Mouse (Mus musculus): Measurements from ENCODE around the gene Pcgf2. TPM values are rescaled to one million over a fixed set of nuclear protein-coding genes. Genes with fewer than 3 reads are reported as not detected.
A peak's percentile ranks its signal among the peaks of the same experiment; 100 is the strongest.

Gene Pcgf2
- total and polyA plus RNA-seq, 3 experiments, result 0.99 to 19.5 (median 5.6) TPM

DNA sequence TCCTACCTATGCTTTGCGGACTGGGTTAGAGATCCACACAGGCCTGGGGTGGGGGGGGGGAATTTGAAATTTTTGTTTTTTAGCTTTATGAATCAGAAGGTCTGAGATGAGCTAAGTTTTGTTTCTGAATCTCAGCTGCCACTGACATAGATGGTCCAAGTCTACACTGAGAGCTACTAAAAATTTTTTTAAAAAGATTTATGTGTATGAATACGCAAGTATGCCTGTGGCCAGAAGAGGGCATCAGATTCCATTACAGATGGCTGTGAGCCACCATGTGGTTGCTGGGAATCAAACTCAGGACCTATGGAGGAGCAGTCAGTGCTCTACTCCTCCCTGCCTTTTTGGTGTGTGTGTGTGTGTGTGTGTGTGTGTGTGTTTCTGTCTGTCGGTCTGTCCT is 14.1 kb upstream of the Pcgf2 start (continued):
- TF ChIP-seq POLR2AphosphoS2 (IDR thresholded peaks at IDR 0.05; ENCODE audit: low read depth, low read length), result peak; percentile 64; the same call in 1 of the 2 replicates

DNA sequence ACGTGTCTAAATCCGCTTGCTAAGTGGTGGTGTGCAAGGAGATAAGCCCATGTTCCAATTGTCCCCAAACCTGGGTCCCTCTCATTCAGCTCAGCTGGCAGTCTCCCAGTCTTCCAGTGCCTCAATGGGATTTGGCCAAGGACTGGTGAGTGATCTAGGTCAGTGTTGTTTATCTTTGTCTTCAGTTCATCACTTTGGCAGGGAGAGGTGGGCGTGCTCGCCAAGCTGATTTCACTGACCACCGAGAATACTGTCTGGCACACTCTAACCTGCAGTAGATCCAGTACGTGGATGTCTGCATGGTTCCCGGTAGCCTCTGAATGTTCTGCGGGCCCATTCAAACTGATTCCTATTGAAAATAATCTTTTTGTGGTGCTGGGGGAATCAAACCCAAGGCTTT is 13.6 kb upstream of the Pcgf2 start:
- H3K27me3 ChIP-seq (replicated peaks), result no peaks in the 10 kb centered on the region
- H3K4me1 ChIP-seq (ENCODE audit: control insufficient read depth in 1 of 2, insufficient read depth in 2 of 2), result peaks cover 14 to 38% of the 10 kb centered on the region in 2 experiments
- H3K9ac ChIP-seq (ENCODE audit: insufficient read depth, low read depth), result no peak overlapping the region
- TF ChIP-seq POLR2AphosphoS2 (IDR thresholded peaks at IDR 0.05; ENCODE audit: low read depth, low read length), result peak; percentile 56; the same call in 1 of the 2 replicates
- no peak for TF ChIP-seq E2F4 (IDR thresholded peaks at IDR 0.05; ENCODE audit: insufficient replicate concordance, low read depth, low read length)
- H3K27ac ChIP-seq (ENCODE audit: insufficient read depth, low read depth), result peak overlapping the region; percentile 17; the same call in 1 of the 2 replicates
- H3K36me3 ChIP-seq (replicated peaks in 1 of 2; ENCODE audit: control insufficient read depth in 1 of 2, insufficient read depth in 1 of 2, low read length in 1 of 2), result peaks cover 44 to 77% of the 10 kb centered on the region in 2 experiments
- dilution Hi-C loops (cut with MboI; ENCODE audit: extremely low pct_ligation_motif_present, extremely low pct_unique_long_range_greater_than_20kb, low sequenced_read_pairs), result no loop called here
- in situ Hi-C loops (cut with MboI; ENCODE audit: low pct_ligation_motif_present, low pct_unique_long_range_greater_than_20kb, low sequenced_read_pairs), result no loop called here
- no peak overlapping the region for H3K4me2 ChIP-seq (ENCODE audit: insufficient read depth, low read depth, poor library complexity, severe bottlenecking)
- H3K79me2 ChIP-seq (replicated peaks; ENCODE audit: control insufficient read depth, extremely low read depth, insufficient read depth, poor library complexity, severe bottlenecking), result no peaks in the 10 kb centered on the region
- no peak for DNase-seq (ENCODE audit: extremely low read depth)
- no peak overlapping the region for H3K4me3 ChIP-seq (replicated peaks in 1 of 3; ENCODE audit: low read depth in 2 of 3, low read length in 2 of 3, poor library complexity in 1 of 3)
- peaks cover 4% of the 10 kb centered on the region for H3K9me3 ChIP-seq (replicated peaks; ENCODE audit: low read length)

DNA sequence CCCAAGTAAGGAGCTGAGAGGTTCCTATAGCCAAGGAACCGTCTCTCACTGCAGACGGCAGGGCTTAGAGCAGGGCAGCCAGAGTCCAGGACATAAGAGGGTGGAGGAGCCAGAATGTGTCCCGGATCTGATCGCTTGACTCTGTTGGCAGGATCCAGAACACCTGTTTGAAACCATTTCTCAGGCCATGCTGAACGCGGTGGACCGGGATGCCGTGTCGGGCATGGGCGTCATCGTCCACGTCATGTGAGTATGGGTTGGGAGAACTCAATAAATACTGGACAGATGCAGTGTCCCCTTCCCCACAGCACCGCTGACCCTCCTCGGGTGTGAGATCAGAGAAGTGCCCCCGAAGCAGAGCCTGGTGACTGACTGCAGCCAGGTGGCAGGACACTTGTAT is 12.0 kb upstream of the Pcgf2 start:
- H3K4me1 ChIP-seq (ENCODE audit: control insufficient read depth in 1 of 2, insufficient read depth in 2 of 2), result peaks cover 9 to 21% of the 10 kb centered on the region in 2 experiments
- peaks cover 51 to 81% of the 10 kb centered on the region in 2 experiments for H3K36me3 ChIP-seq (replicated peaks in 1 of 2; ENCODE audit: control insufficient read depth in 1 of 2, insufficient read depth in 1 of 2, low read length in 1 of 2)
- H3K9ac ChIP-seq (ENCODE audit: insufficient read depth, low read depth), result no peak overlapping the region
- DNase-seq (ENCODE audit: extremely low read depth), result no peak
- H3K27me3 ChIP-seq (replicated peaks), result no peaks in the 10 kb centered on the region
- H3K27ac ChIP-seq (ENCODE audit: insufficient read depth, low read depth), result no peak overlapping the region
- dilution Hi-C loops (cut with MboI; ENCODE audit: extremely low pct_ligation_motif_present, extremely low pct_unique_long_range_greater_than_20kb, low sequenced_read_pairs), result no loop called here
- in situ Hi-C loops (cut with MboI; ENCODE audit: low pct_ligation_motif_present, low pct_unique_long_range_greater_than_20kb, low sequenced_read_pairs), result no loop called here
- no peak for TF ChIP-seq SIN3A (IDR thresholded peaks at IDR 0.05; ENCODE audit: low read length)
- no peak for TF ChIP-seq MAZ (IDR thresholded peaks at IDR 0.05; ENCODE audit: low read depth, low read length)
- no peak for TF ChIP-seq MAX (IDR thresholded peaks at IDR 0.05; ENCODE audit: low read length)
- TF ChIP-seq TBP (conservative IDR thresholded peaks at IDR 0.05; ENCODE audit: low read depth, low read length), result no peak
- no peak for TF ChIP-seq NELFE (IDR thresholded peaks at IDR 0.05; ENCODE audit: low read depth, low read length)
- TF ChIP-seq IRF4 (IDR thresholded peaks at IDR 0.05; ENCODE audit: low read depth, low read length), result no peak
- no peak for TF ChIP-seq GABPA (IDR thresholded peaks at IDR 0.05; ENCODE audit: insufficient replicate concordance, low read depth, low read length)
- no peak for TF ChIP-seq USF1 (IDR thresholded peaks at IDR 0.05; ENCODE audit: low read depth, low read length)
- no peak for TF ChIP-seq ZC3H11A (IDR thresholded peaks at IDR 0.05; ENCODE audit: low read depth, low read length)
- no peak for TF ChIP-seq JUN (IDR thresholded peaks at IDR 0.05; ENCODE audit: insufficient read depth, low read depth, low read length)
- no peak for TF ChIP-seq USF2 (conservative IDR thresholded peaks at IDR 0.05; ENCODE audit: low read depth, low read length)
- TF ChIP-seq POLR2AphosphoS2 (IDR thresholded peaks at IDR 0.05; ENCODE audit: low read depth, low read length), result no peak
- no peak for TF ChIP-seq UBTF (IDR thresholded peaks at IDR 0.05; ENCODE audit: low read depth, low read length)
- H3K4me2 ChIP-seq (ENCODE audit: insufficient read depth, low read depth, poor library complexity, severe bottlenecking), result no peak overlapping the region
- 0 out of 2 replicates have a peak, but pooled peaks cover 2% of the 10 kb centered on the region for H3K79me2 ChIP-seq (replicated peaks; ENCODE audit: control insufficient read depth, extremely low read depth, insufficient read depth, poor library complexity, severe bottlenecking)
- peaks cover 4% of the 10 kb centered on the region for H3K9me3 ChIP-seq (replicated peaks; ENCODE audit: low read length)
- H3K4me3 ChIP-seq (replicated peaks in 1 of 3; ENCODE audit: low read depth in 2 of 3, low read length in 2 of 3, poor library complexity in 1 of 3), result no peak overlapping the region

Data from CH12.LX (cell line).